Mouse (Mus musculus): ENCODE results near the gene Kmt2a. TPM values are rescaled to one million over a fixed set of nuclear protein-coding genes. Genes with fewer than 3 reads are reported as not detected.
A peak's percentile ranks its signal among the peaks of the same experiment; 100 is the strongest.

Gene Kmt2a
- polyA plus RNA-seq, 1 experiment from 2014 or later, result 10.4 TPM

DNA sequence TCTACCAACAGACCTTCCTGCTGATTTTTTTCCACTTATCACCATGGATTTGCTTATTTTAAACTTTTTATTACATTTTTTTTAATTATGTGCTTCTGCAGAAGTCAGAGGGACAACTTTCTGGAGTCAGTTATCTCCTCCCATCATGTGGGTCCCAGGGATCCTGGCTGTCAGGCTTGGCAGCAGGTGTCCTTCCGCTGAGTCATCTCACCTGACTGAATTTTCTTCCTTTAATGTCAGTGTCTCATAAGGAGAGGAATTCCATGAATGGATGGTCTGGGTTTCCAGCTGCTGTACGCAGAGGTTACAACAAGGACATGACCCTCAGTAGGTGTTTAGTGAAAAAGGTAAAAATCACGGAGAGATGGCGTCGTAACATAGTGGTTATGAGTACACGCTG, 10.1 kb upstream of the Kmt2a start:
- Histone ChIP-seq H3K9me3 (ENCODE audit: control insufficient read depth, low read length) (no peaks in the 10 kb centered on the region), H3K4me1 (ENCODE audit: control insufficient read depth in 2 of 2, insufficient read depth in 2 of 2, low read length in 2 of 2) (no peaks in the 10 kb centered on the region), H3K27me3 (ENCODE audit: control insufficient read depth, insufficient read depth, low read length) (no peaks in the 10 kb centered on the region), H3K4me2 (ENCODE audit: low read length) (no peak overlapping the region), H3K27ac (replicated peaks in 1 of 2; ENCODE audit: control insufficient read depth in 1 of 2, insufficient read depth in 1 of 2, low read depth in 2 of 2, low read length in 2 of 2) (no peak overlapping the region), H3K4me3 (ENCODE audit: control insufficient read depth in 1 of 2, insufficient read depth in 1 of 2, low read depth in 1 of 2, low read length in 2 of 2) (no peak overlapping the region), H3K36me3 (ENCODE audit: control insufficient read depth, insufficient read depth, low read length) (no peaks in the 10 kb centered on the region), H3K9ac (ENCODE audit: low read length) (no peak overlapping the region)
- ATAC-seq (ENCODE audit: insufficient number of reproducible peaks, insufficient read depth, low FRiP score, low read depth), result no peak
- 84% methylated on average over 6 of the region's 6 CpGs for WGBS

DNA sequence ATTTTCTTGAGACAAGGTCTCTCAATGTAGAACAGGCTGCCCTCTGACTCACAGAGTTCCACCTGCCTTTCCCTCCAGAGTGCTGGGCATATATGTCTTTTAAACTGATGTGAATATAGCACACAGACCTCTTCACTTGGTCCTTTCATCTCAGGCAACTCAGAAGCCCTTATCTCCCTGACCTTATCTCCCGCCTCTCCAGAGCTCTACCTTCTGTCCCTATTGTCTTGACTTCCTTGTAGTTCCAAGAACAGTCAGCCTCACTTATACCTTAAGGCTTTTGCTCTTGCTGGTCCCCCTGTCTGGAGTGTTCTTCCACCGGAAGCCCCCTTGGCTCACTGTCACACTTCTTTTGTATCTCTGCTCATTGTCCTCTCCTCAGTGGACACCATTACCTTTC, 9.0 kb upstream of the Kmt2a start:
- Histone ChIP-seq H3K4me2 (ENCODE audit: low read length) (no peak overlapping the region), H3K27ac (replicated peaks in 1 of 2; ENCODE audit: control insufficient read depth in 1 of 2, insufficient read depth in 1 of 2, low read depth in 2 of 2, low read length in 2 of 2) (no peak overlapping the region), H3K27me3 (ENCODE audit: control insufficient read depth, insufficient read depth, low read length) (no peaks in the 10 kb centered on the region), H3K9me3 (ENCODE audit: control insufficient read depth, low read length) (no peaks in the 10 kb centered on the region), H3K36me3 (ENCODE audit: control insufficient read depth, insufficient read depth, low read length) (no peaks in the 10 kb centered on the region), H3K4me1 (ENCODE audit: control insufficient read depth in 2 of 2, insufficient read depth in 2 of 2, low read length in 2 of 2) (no peaks in the 10 kb centered on the region), H3K9ac (ENCODE audit: low read length) (no peak overlapping the region), H3K4me3 (ENCODE audit: control insufficient read depth in 1 of 2, insufficient read depth in 1 of 2, low read depth in 1 of 2, low read length in 2 of 2) (no peak overlapping the region)
- no peak for ATAC-seq (ENCODE audit: insufficient number of reproducible peaks, insufficient read depth, low FRiP score, low read depth)
- WGBS, result 40% methylated on average over 2 of the region's 2 CpGs

GRCm38 (mm10) chr9:44888114-44888624, 7.1 kb upstream of the Kmt2a start:
- H3K9me3 ChIP-seq (ENCODE audit: control insufficient read depth, low read length), result no peaks in the 10 kb centered on the region
- H3K9ac ChIP-seq (ENCODE audit: low read length), result no peak overlapping the region
- no peak for ATAC-seq (ENCODE audit: insufficient number of reproducible peaks, insufficient read depth, low FRiP score, low read depth)
- H3K27ac ChIP-seq (replicated peaks in 1 of 2; ENCODE audit: control insufficient read depth in 1 of 2, insufficient read depth in 1 of 2, low read depth in 2 of 2, low read length in 2 of 2), result no peak overlapping the region
- H3K4me3 ChIP-seq (ENCODE audit: control insufficient read depth in 1 of 2, insufficient read depth in 1 of 2, low read depth in 1 of 2, low read length in 2 of 2), result no peak overlapping the region
- no peaks in the 10 kb centered on the region for H3K36me3 ChIP-seq (ENCODE audit: control insufficient read depth, insufficient read depth, low read length)
- 74% methylated on average over 7 of the region's 7 CpGs for WGBS
- no peaks in the 10 kb centered on the region for H3K27me3 ChIP-seq (ENCODE audit: control insufficient read depth, insufficient read depth, low read length)
- no peak overlapping the region for H3K4me2 ChIP-seq (ENCODE audit: low read length)
- peaks cover 0 to 2% of the 10 kb centered on the region in 2 experiments; a peak in 1 of 4 replicates for H3K4me1 ChIP-seq (ENCODE audit: control insufficient read depth in 2 of 2, insufficient read depth in 2 of 2, low read length in 2 of 2)

GRCm38 (mm10) chr9:44882981-44883569, 2.0 kb upstream of the Kmt2a start:
- H3K4me1 ChIP-seq (ENCODE audit: control insufficient read depth in 2 of 2, insufficient read depth in 2 of 2, low read length in 2 of 2), result peaks cover 14 to 19% of the 10 kb centered on the region in 2 experiments; a peak in 3 of 4 replicates
- H3K27ac ChIP-seq (replicated peaks in 1 of 2; ENCODE audit: control insufficient read depth in 1 of 2, insufficient read depth in 1 of 2, low read depth in 2 of 2, low read length in 2 of 2), result no peak overlapping the region

DNA sequence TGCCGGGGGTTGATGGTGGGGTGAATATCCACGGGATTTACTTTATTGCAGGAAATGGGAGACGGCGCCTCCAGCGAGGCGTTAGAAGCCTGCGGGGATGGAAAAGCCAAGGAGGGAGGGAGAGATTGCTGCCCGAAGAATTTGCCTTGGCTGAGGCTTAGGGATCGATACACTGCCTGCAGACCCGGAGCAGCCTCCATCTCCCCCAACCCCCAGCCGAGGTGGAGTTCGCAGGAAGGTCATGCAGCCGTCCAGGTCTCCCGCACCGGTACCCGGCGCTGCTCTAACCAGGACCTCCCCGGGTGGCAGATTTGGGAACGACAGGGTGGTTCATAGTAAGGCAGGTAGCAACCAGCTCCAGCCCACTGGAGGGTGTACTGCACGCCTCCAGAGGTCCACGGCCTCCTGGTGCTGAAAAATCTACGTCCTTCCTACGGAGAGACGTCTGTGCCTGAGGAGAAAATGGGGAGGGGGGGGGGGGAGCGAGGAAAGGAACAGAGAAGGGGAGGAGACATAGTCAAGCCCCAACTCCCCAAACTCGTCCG, 1.4 kb upstream of the Kmt2a start:
- H3K27me3 ChIP-seq (ENCODE audit: control insufficient read depth, insufficient read depth, low read length), result no peaks in the 10 kb centered on the region
- H3K36me3 ChIP-seq (ENCODE audit: control insufficient read depth, insufficient read depth, low read length), result no peaks in the 10 kb centered on the region
- peak overlapping the region; percentile 84 for H3K9ac ChIP-seq (ENCODE audit: low read length)
- H3K9me3 ChIP-seq (ENCODE audit: control insufficient read depth, low read length), result no peaks in the 10 kb centered on the region
- H3K4me2 ChIP-seq (ENCODE audit: low read length), result peak overlapping the region; percentile 100
- WGBS, result under 1% methylated on average over 25 of the region's 27 CpGs
- peaks cover 14 to 19% of the 10 kb centered on the region in 2 experiments; a peak in 3 of 4 replicates for H3K4me1 ChIP-seq (ENCODE audit: control insufficient read depth in 2 of 2, insufficient read depth in 2 of 2, low read length in 2 of 2)
- ATAC-seq (ENCODE audit: insufficient number of reproducible peaks, insufficient read depth, low FRiP score, low read depth), result peak; percentile 20; the same call in 1 of the 2 replicates
- H3K4me3 ChIP-seq (ENCODE audit: control insufficient read depth in 1 of 2, insufficient read depth in 1 of 2, low read depth in 1 of 2, low read length in 2 of 2), result peak overlapping the region; percentile 74 to 99
- peak overlapping the region; percentile 8 to 97; a peak in 2 of 4 replicates for H3K27ac ChIP-seq (replicated peaks in 1 of 2; ENCODE audit: control insufficient read depth in 1 of 2, insufficient read depth in 1 of 2, low read depth in 2 of 2, low read length in 2 of 2)

More at GRCm38 (mm10) chr9:44882981-44883569, 2.0 kb upstream of the Kmt2a start:
- Histone ChIP-seq H3K9me3 (ENCODE audit: control insufficient read depth, low read length) (no peaks in the 10 kb centered on the region), H3K4me3 (ENCODE audit: control insufficient read depth in 1 of 2, insufficient read depth in 1 of 2, low read depth in 1 of 2, low read length in 2 of 2) (peak overlapping the region; percentile 74 to 99), H3K9ac (ENCODE audit: low read length) (peak overlapping the region; percentile 84), H3K4me2 (ENCODE audit: low read length) (peak overlapping the region; percentile 100), H3K27me3 (ENCODE audit: control insufficient read depth, insufficient read depth, low read length) (no peaks in the 10 kb centered on the region), H3K36me3 (ENCODE audit: control insufficient read depth, insufficient read depth, low read length) (no peaks in the 10 kb centered on the region)
- no peak for ATAC-seq (ENCODE audit: insufficient number of reproducible peaks, insufficient read depth, low FRiP score, low read depth)
- WGBS, result 2% methylated on average over 21 of the region's 21 CpGs

GRCm38 (mm10) chr9:44881941-44882435, 892 bp upstream of the Kmt2a start:
- under 1% methylated on average over 29 of the region's 29 CpGs for WGBS
- no peaks in the 10 kb centered on the region for H3K36me3 ChIP-seq (ENCODE audit: control insufficient read depth, insufficient read depth, low read length)
- peak; percentile 64 for ATAC-seq (ENCODE audit: insufficient number of reproducible peaks, insufficient read depth, low FRiP score, low read depth)
- H3K4me3 ChIP-seq (ENCODE audit: control insufficient read depth in 1 of 2, insufficient read depth in 1 of 2, low read depth in 1 of 2, low read length in 2 of 2), result peak overlapping the region; percentile 74 to 99
- no peaks in the 10 kb centered on the region for H3K27me3 ChIP-seq (ENCODE audit: control insufficient read depth, insufficient read depth, low read length)
- H3K4me1 ChIP-seq (ENCODE audit: control insufficient read depth in 2 of 2, insufficient read depth in 2 of 2, low read length in 2 of 2), result peaks cover 14 to 20% of the 10 kb centered on the region in 2 experiments; a peak in 3 of 4 replicates
- peak overlapping the region; percentile 95 to 97 for H3K27ac ChIP-seq (replicated peaks in 1 of 2; ENCODE audit: control insufficient read depth in 1 of 2, insufficient read depth in 1 of 2, low read depth in 2 of 2, low read length in 2 of 2)
- H3K4me2 ChIP-seq (ENCODE audit: low read length), result peak overlapping the region; percentile 100
- H3K9ac ChIP-seq (ENCODE audit: low read length), result peak overlapping the region; percentile 84
- no peaks in the 10 kb centered on the region for H3K9me3 ChIP-seq (ENCODE audit: control insufficient read depth, low read length)

GRCm38 (mm10) chr9:44880309-44881081, 601 bp downstream of the Kmt2a start:
- ATAC-seq (ENCODE audit: insufficient number of reproducible peaks, insufficient read depth, low FRiP score, low read depth), result peak; percentile 15
- H3K4me2 ChIP-seq (ENCODE audit: low read length), result peak overlapping the region; percentile 98
- H3K9ac ChIP-seq (ENCODE audit: low read length), result peak overlapping the region; percentile 97
- H3K27ac ChIP-seq (replicated peaks in 1 of 2; ENCODE audit: control insufficient read depth in 1 of 2, insufficient read depth in 1 of 2, low read depth in 2 of 2, low read length in 2 of 2), result peak overlapping the region; percentile 10 to 91; a peak in 3 of 4 replicates
- peaks cover 14 to 34% of the 10 kb centered on the region in 2 experiments; a peak in 3 of 4 replicates for H3K4me1 ChIP-seq (ENCODE audit: control insufficient read depth in 2 of 2, insufficient read depth in 2 of 2, low read length in 2 of 2)
- no peaks in the 10 kb centered on the region for H3K9me3 ChIP-seq (ENCODE audit: control insufficient read depth, low read length)
- H3K27me3 ChIP-seq (ENCODE audit: control insufficient read depth, insufficient read depth, low read length), result no peaks in the 10 kb centered on the region
- under 1% methylated on average over 42 of the region's 44 CpGs for WGBS
- peak overlapping the region; percentile 96 to 99 for H3K4me3 ChIP-seq (ENCODE audit: control insufficient read depth in 1 of 2, insufficient read depth in 1 of 2, low read depth in 1 of 2, low read length in 2 of 2)
- no peaks in the 10 kb centered on the region; the same call in 1 of the 2 replicates for H3K36me3 ChIP-seq (ENCODE audit: control insufficient read depth, insufficient read depth, low read length)
